ENCODE assay signal across 36 mouse cellular contexts in genomic region chr7:3317704-3318103, GRCm38 (mm10). TPM values are rescaled to one million over a fixed set of nuclear protein-coding genes. Genes with fewer than 3 reads are reported as not detected.
"Had no signal": no experiment of that assay in that cellular context is flagged by ENCODE, and none has a peak within 500 bp of the region (broad histone marks: within the 10 kb centered on the region; RNA-seq: fewer than 3 reads in every experiment).

No protein-coding gene starts in this region.

- DNase-seq: left cerebral cortex, postnatal 4 days; liver; liver, embryonic 13.5 days; liver, postnatal 0 days; lung, adult 18-20 months; lung, adult 2 months; lung, embryonic 14.5 days; lung, postnatal 10 days; lung, postnatal 14 days; lung, postnatal 36 days; lung, postnatal 4 days; midbrain, embryonic 14.5 days had no signal

- H3K36me3 ChIP-seq: limb, embryonic 10.5 days; limb, embryonic 12.5 days; limb, embryonic 13.5 days; limb, embryonic 15.5 days; liver, embryonic 12.5 days; liver, embryonic 13.5 days; liver, embryonic 15.5 days; lung, embryonic 15.5 days; midbrain, embryonic 12.5 days; midbrain, embryonic 13.5 days; midbrain, embryonic 15.5 days; neural tube, embryonic 12.5 days had no signal

- H3K4me2 ChIP-seq: limb, embryonic 12.5 days; limb, embryonic 13.5 days; limb, embryonic 15.5 days; liver, embryonic 11.5 days; liver, embryonic 12.5 days; liver, embryonic 13.5 days; liver, embryonic 15.5 days; lung, embryonic 14.5 days; lung, embryonic 15.5 days; midbrain, embryonic 12.5 days; midbrain, embryonic 13.5 days; midbrain, embryonic 15.5 days; neural tube, embryonic 12.5 days had no signal

- H3K4me3 ChIP-seq: left cerebral cortex, adult 2 months; limb, embryonic 10.5 days; limb, embryonic 12.5 days; limb, embryonic 13.5 days; limb, embryonic 15.5 days; liver, embryonic 12.5 days; liver, embryonic 13.5 days; liver, embryonic 15.5 days; lung, embryonic 15.5 days; megakaryocyte, embryonic 14.5 days; midbrain, embryonic 12.5 days; midbrain, embryonic 13.5 days; midbrain, embryonic 15.5 days; myocyte; neural tube, embryonic 12.5 days had no signal

- H3K27ac ChIP-seq: left cerebral cortex, adult 2 months; limb, embryonic 10.5 days; limb, embryonic 12.5 days; limb, embryonic 13.5 days; limb, embryonic 15.5 days; liver, embryonic 12.5 days; liver, embryonic 13.5 days; liver, embryonic 14.5 days; liver, embryonic 15.5 days; lung, embryonic 15.5 days; macrophage; midbrain, embryonic 12.5 days; midbrain, embryonic 13.5 days; midbrain, embryonic 15.5 days; neural tube, embryonic 12.5 days had no signal

- H3K9ac ChIP-seq: limb, embryonic 12.5 days; limb, embryonic 13.5 days; limb, embryonic 15.5 days; liver, embryonic 12.5 days; liver, embryonic 13.5 days; liver, embryonic 14.5 days; liver, embryonic 15.5 days; liver, postnatal 0 days; lung, embryonic 14.5 days; lung, embryonic 15.5 days; midbrain, embryonic 12.5 days; midbrain, embryonic 13.5 days; midbrain, embryonic 15.5 days; neural tube, embryonic 12.5 days had no signal

- ATAC-seq: liver, embryonic 12.5 days; liver, postnatal 0 days; lung, postnatal 0 days; midbrain, embryonic 13.5 days; midbrain, embryonic 15.5 days; midbrain, embryonic 16.5 days had no signal

- H3K27me3 ChIP-seq: limb, embryonic 12.5 days; limb, embryonic 13.5 days; limb, embryonic 15.5 days; liver, embryonic 13.5 days; liver, embryonic 15.5 days; lung, embryonic 15.5 days; midbrain, embryonic 12.5 days; midbrain, embryonic 13.5 days; midbrain, embryonic 15.5 days; neural tube, embryonic 12.5 days had no signal

- H3K9me3 ChIP-seq: limb, embryonic 10.5 days; limb, embryonic 12.5 days; limb, embryonic 13.5 days; limb, embryonic 15.5 days; liver, embryonic 12.5 days; liver, embryonic 13.5 days; liver, embryonic 15.5 days; lung, embryonic 15.5 days; megakaryocyte, embryonic 14.5 days; midbrain, embryonic 12.5 days; midbrain, embryonic 13.5 days; midbrain, embryonic 15.5 days; neural tube, embryonic 12.5 days had no signal

- H3K4me1 ChIP-seq: limb, embryonic 12.5 days; limb, embryonic 13.5 days; limb, embryonic 15.5 days; liver, embryonic 12.5 days; liver, embryonic 13.5 days; liver, embryonic 15.5 days; lung, embryonic 15.5 days; megakaryocyte, embryonic 14.5 days; midbrain, embryonic 15.5 days; neural tube, embryonic 12.5 days had no signal

RNA-seq across cellular contexts. Expression of gene Cacng7, which starts 15.1 kb away (rescaled TPM):
- total RNA-seq: megakaryocyte progenitor cell, adult 5-6 weeks; megakaryocyte, adult 5-6 weeks; megakaryocyte-erythroid progenitor cell, adult 5-6 weeks; monocyte, adult 5-6 weeks had no signal
- polyA plus RNA-seq: liver, embryonic 13.5 days; liver, embryonic 16.5 days; macrophage had no signal

RNA-seq across cellular contexts. Expression of gene Prkcg, which starts 28.7 kb away (rescaled TPM):
- total RNA-seq: megakaryocyte-erythroid progenitor cell, adult 5-6 weeks had no signal
- polyA plus RNA-seq: limb, embryonic 12.5 days; liver, embryonic 11.5 days; liver, embryonic 15.5 days; liver, embryonic 16.5 days had no signal
